Mouse (Mus musculus): ENCODE data around the gene Sltm. TPM values are rescaled to one million over a fixed set of nuclear protein-coding genes. Genes with fewer than 3 reads are reported as not detected.

Sltm gene
- polyA plus RNA-seq, 1 experiment from 2014 or later: 16.1 TPM

GRCm38 (mm10) chr9:70562825-70563224, 20.3 kb downstream of the Sltm start:
- 76% methylated on average over 3 of the region's 3 CpGs for WGBS (ENCODE audit: insufficient replicate concordance)
- Histone ChIP-seq H3K4me3 (ENCODE audit: low read depth, low read length) (no peak overlapping the region), H3K9me3 (replicated peaks; ENCODE audit: control insufficient read depth, low read length) (no peaks in the 10 kb centered on the region), H3K36me3 (ENCODE audit: control insufficient read depth, insufficient read depth) (peaks cover 4% of the 10 kb centered on the region; the same call in 1 of the 2 replicates), H3K4me2 (ENCODE audit: low read depth, low read length) (no peak overlapping the region), H3K4me1 (ENCODE audit: control insufficient read depth, low read depth, low read length) (no peaks in the 10 kb centered on the region), H3K27me3 (ENCODE audit: control insufficient read depth, insufficient read depth, low read depth, low read length) (no peaks in the 10 kb centered on the region), H3K27ac (ENCODE audit: low read length) (no peak overlapping the region), H3K9ac (ENCODE audit: low read depth, low read length) (no peak overlapping the region)
- no peak for ATAC-seq (ENCODE audit: low read depth)

- Histone ChIP-seq H3K27ac (ENCODE audit: low read length) (no peak overlapping the region), H3K4me3 (ENCODE audit: low read depth, low read length) (no peak overlapping the region), H3K4me1 (ENCODE audit: control insufficient read depth, low read depth, low read length) (no peaks in the 10 kb centered on the region), H3K4me2 (ENCODE audit: low read depth, low read length) (no peak overlapping the region), H3K27me3 (ENCODE audit: control insufficient read depth, insufficient read depth, low read depth, low read length) (no peaks in the 10 kb centered on the region), H3K36me3 (ENCODE audit: control insufficient read depth, insufficient read depth) (no peaks in the 10 kb centered on the region; the same call in 1 of the 2 replicates), H3K9ac (ENCODE audit: low read depth, low read length) (no peak overlapping the region), H3K9me3 (replicated peaks; ENCODE audit: control insufficient read depth, low read length) (no peaks in the 10 kb centered on the region)
- WGBS (ENCODE audit: insufficient replicate concordance): 64% methylated on average over 5 of the region's 5 CpGs
- peak; percentile 43; the same call in 1 of the 2 replicates for ATAC-seq (ENCODE audit: low read depth)
Observed at GRCm38 (mm10) chr9:70567651-70568050, 25.1 kb downstream of the Sltm start.

DNA sequence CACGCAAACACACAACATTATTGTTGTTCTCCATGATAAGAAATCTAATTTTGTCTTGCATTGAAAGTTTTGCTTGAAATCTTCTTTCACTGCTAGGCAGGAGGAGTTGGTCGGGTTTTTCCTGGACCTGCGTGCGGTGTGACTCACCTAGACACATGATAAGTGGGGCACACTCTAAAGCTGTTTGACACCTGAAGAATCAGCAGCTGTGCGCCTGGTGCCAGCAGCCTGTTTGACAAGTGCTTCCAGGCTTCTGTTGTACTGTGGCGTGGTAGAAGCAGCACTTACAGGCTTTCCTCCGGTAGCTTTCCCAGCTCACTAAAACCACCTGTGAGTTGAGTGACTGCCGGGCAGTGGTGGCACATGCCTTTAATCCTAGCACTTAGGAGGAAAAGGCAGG, 27.8 kb downstream of the Sltm start:
- peaks cover 10% of the 10 kb centered on the region for H3K36me3 ChIP-seq (ENCODE audit: control insufficient read depth, insufficient read depth)
- no peaks in the 10 kb centered on the region for H3K4me1 ChIP-seq (ENCODE audit: control insufficient read depth, low read depth, low read length)
- H3K9ac ChIP-seq (ENCODE audit: low read depth, low read length): no peak overlapping the region
- H3K4me3 ChIP-seq (ENCODE audit: low read depth, low read length): no peak overlapping the region
- 85% methylated on average over 8 of the region's 8 CpGs for WGBS (ENCODE audit: insufficient replicate concordance)
- H3K27me3 ChIP-seq (ENCODE audit: control insufficient read depth, insufficient read depth, low read depth, low read length): no peaks in the 10 kb centered on the region
- no peak overlapping the region for H3K27ac ChIP-seq (ENCODE audit: low read length)
- H3K4me2 ChIP-seq (ENCODE audit: low read depth, low read length): no peak overlapping the region
- ATAC-seq (ENCODE audit: low read depth): no peak
- no peaks in the 10 kb centered on the region for H3K9me3 ChIP-seq (replicated peaks; ENCODE audit: control insufficient read depth, low read length)

DNA sequence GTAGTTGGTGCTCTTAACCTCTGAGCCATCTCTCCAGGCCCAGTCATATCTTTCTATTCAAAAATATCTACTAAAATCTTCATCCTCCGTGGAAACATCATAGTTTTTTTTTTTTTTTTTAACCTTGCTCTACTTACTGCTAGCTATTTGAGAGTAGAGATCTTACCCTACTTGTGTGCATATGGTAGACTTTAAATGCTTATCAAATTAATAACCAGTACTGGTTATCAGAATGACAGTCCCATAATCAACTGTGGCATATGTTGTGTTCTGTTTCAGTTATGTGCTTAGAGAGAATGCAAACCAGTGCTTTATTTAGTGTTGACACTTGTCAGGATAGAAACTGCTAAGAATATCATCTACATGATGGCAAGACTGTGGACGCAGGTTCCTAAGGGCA, 35.6 kb downstream of the Sltm start:
- WGBS (ENCODE audit: insufficient replicate concordance): 52% methylated on average over 2 of the region's 2 CpGs

GRCm38 (mm10) chr9:70580956-70581355, 38.4 kb downstream of the Sltm start:
- no peaks in the 10 kb centered on the region for H3K4me1 ChIP-seq (ENCODE audit: control insufficient read depth, low read depth, low read length)
- H3K9ac ChIP-seq (ENCODE audit: low read depth, low read length): no peak overlapping the region
- no peak for ATAC-seq (ENCODE audit: low read depth)
- 66% methylated on average over 5 of the region's 5 CpGs for WGBS (ENCODE audit: insufficient replicate concordance)
- H3K36me3 ChIP-seq (ENCODE audit: control insufficient read depth, insufficient read depth): peaks cover 25% of the 10 kb centered on the region
- no peak overlapping the region for H3K27ac ChIP-seq (ENCODE audit: low read length)
- no peak overlapping the region for H3K4me3 ChIP-seq (ENCODE audit: low read depth, low read length)
- H3K4me2 ChIP-seq (ENCODE audit: low read depth, low read length): no peak overlapping the region
- no peaks in the 10 kb centered on the region for H3K27me3 ChIP-seq (ENCODE audit: control insufficient read depth, insufficient read depth, low read depth, low read length)
- no peaks in the 10 kb centered on the region for H3K9me3 ChIP-seq (replicated peaks; ENCODE audit: control insufficient read depth, low read length)

More for the DNA sequence above, 35.6 kb downstream of the Sltm start:
- H3K27ac ChIP-seq (ENCODE audit: low read length): no peak overlapping the region
- no peak overlapping the region for H3K4me2 ChIP-seq (ENCODE audit: low read depth, low read length)
- no peaks in the 10 kb centered on the region for H3K9me3 ChIP-seq (replicated peaks; ENCODE audit: control insufficient read depth, low read length)
- H3K27me3 ChIP-seq (ENCODE audit: control insufficient read depth, insufficient read depth, low read depth, low read length): no peaks in the 10 kb centered on the region
- no peak overlapping the region for H3K4me3 ChIP-seq (ENCODE audit: low read depth, low read length)
- no peak overlapping the region for H3K9ac ChIP-seq (ENCODE audit: low read depth, low read length)
- H3K4me1 ChIP-seq (ENCODE audit: control insufficient read depth, low read depth, low read length): no peaks in the 10 kb centered on the region
- peaks cover 21% of the 10 kb centered on the region for H3K36me3 ChIP-seq (ENCODE audit: control insufficient read depth, insufficient read depth)
- ATAC-seq (ENCODE audit: low read depth): no peak

- no peak overlapping the region for H3K27ac ChIP-seq (ENCODE audit: low read length)
- peaks cover 48% of the 10 kb centered on the region for H3K36me3 ChIP-seq (ENCODE audit: control insufficient read depth, insufficient read depth)
- ATAC-seq (ENCODE audit: low read depth): no peak
- 74% methylated on average over 14 of the region's 14 CpGs for WGBS (ENCODE audit: insufficient replicate concordance)
- H3K9ac ChIP-seq (ENCODE audit: low read depth, low read length): no peak overlapping the region
- no peak overlapping the region for H3K4me2 ChIP-seq (ENCODE audit: low read depth, low read length)
- H3K9me3 ChIP-seq (replicated peaks; ENCODE audit: control insufficient read depth, low read length): no peaks in the 10 kb centered on the region
- H3K4me3 ChIP-seq (ENCODE audit: low read depth, low read length): no peak overlapping the region
- H3K27me3 ChIP-seq (ENCODE audit: control insufficient read depth, insufficient read depth, low read depth, low read length): no peaks in the 10 kb centered on the region
- no peaks in the 10 kb centered on the region for H3K4me1 ChIP-seq (ENCODE audit: control insufficient read depth, low read depth, low read length)
Observed at GRCm38 (mm10) chr9:70584641-70585040, 42.1 kb downstream of the Sltm start.

DNA sequence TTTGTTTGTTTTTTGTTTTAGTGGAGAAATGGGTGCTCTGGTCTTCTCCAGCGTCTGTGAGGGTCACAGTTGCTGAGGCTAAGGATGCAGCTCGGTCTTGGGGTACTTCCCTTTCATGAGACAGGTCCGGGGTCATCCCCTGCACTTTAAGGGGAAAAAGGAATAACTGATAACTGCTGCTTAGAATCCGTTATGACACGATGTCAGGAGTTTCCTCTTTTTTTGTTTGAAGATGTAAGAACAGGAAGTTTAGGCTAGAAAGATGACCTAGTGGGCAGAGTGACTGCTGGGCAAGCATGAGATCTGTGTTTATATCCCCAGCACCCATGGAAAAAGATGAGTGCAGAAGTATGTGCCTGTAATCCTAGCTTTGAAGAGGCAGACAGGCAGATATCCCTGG, 42.6 kb downstream of the Sltm start:
- WGBS (ENCODE audit: insufficient replicate concordance): 26% methylated on average over 5 of the region's 5 CpGs
- H3K4me3 ChIP-seq (ENCODE audit: low read depth, low read length): no peak overlapping the region
- no peaks in the 10 kb centered on the region for H3K9me3 ChIP-seq (replicated peaks; ENCODE audit: control insufficient read depth, low read length)
- H3K9ac ChIP-seq (ENCODE audit: low read depth, low read length): no peak overlapping the region
- H3K36me3 ChIP-seq (ENCODE audit: control insufficient read depth, insufficient read depth): peaks cover 45% of the 10 kb centered on the region
- no peaks in the 10 kb centered on the region for H3K27me3 ChIP-seq (ENCODE audit: control insufficient read depth, insufficient read depth, low read depth, low read length)
- no peak overlapping the region for H3K4me2 ChIP-seq (ENCODE audit: low read depth, low read length)
- no peak for ATAC-seq (ENCODE audit: low read depth)
- no peak overlapping the region for H3K27ac ChIP-seq (ENCODE audit: low read length)
- no peaks in the 10 kb centered on the region for H3K4me1 ChIP-seq (ENCODE audit: control insufficient read depth, low read depth, low read length)

DNA sequence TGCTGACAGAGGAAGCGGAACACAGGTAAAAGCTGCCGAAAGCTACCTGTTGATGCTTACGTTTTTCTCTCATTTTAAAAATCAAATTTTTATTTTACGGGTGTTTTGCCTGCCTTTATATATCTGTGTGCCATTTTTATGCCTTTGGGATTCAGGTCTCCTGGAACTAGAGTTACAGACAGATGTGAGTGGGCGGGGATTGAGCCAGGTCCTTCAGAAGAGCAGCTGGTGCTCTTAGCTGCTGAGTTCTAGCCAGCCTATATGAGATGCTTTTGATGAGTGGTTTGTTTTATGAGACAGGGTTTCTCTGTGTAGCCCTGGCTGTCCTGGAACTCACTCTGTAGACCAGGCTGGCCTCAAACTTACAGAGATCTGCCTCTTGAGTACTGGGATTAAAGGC, 44.6 kb downstream of the Sltm start:
- Histone ChIP-seq H3K27ac (ENCODE audit: low read length) (no peak overlapping the region), H3K9ac (ENCODE audit: low read depth, low read length) (no peak overlapping the region), H3K4me3 (ENCODE audit: low read depth, low read length) (no peak overlapping the region), H3K4me2 (ENCODE audit: low read depth, low read length) (no peak overlapping the region), H3K27me3 (ENCODE audit: control insufficient read depth, insufficient read depth, low read depth, low read length) (no peaks in the 10 kb centered on the region), H3K36me3 (ENCODE audit: control insufficient read depth, insufficient read depth) (peaks cover 55% of the 10 kb centered on the region), H3K4me1 (ENCODE audit: control insufficient read depth, low read depth, low read length) (no peaks in the 10 kb centered on the region), H3K9me3 (replicated peaks; ENCODE audit: control insufficient read depth, low read length) (no peaks in the 10 kb centered on the region)
- ATAC-seq (ENCODE audit: low read depth): no peak
- 89% methylated on average over 5 of the region's 5 CpGs for WGBS (ENCODE audit: insufficient replicate concordance)

- ATAC-seq (ENCODE audit: low read depth): no peak
- H3K9me3 ChIP-seq (replicated peaks; ENCODE audit: control insufficient read depth, low read length): no peaks in the 10 kb centered on the region
- no peak overlapping the region for H3K27ac ChIP-seq (ENCODE audit: low read length)
- 40% methylated on average over 4 of the region's 4 CpGs for WGBS (ENCODE audit: insufficient replicate concordance)
- no peak overlapping the region for H3K9ac ChIP-seq (ENCODE audit: low read depth, low read length)
- no peak overlapping the region for H3K4me2 ChIP-seq (ENCODE audit: low read depth, low read length)
- no peaks in the 10 kb centered on the region for H3K4me1 ChIP-seq (ENCODE audit: control insufficient read depth, low read depth, low read length)
- no peak overlapping the region for H3K4me3 ChIP-seq (ENCODE audit: low read depth, low read length)
- no peaks in the 10 kb centered on the region for H3K27me3 ChIP-seq (ENCODE audit: control insufficient read depth, insufficient read depth, low read depth, low read length)
- H3K36me3 ChIP-seq (ENCODE audit: control insufficient read depth, insufficient read depth): peaks cover 56% of the 10 kb centered on the region
Observed at GRCm38 (mm10) chr9:70590775-70591174, 48.2 kb downstream of the Sltm start.
